Mouse (Mus musculus) heart, embryonic 14.5 days (tissue): ENCODE results near the gene Numbl. TPM values are rescaled to one million over a fixed set of nuclear protein-coding genes. Genes with fewer than 3 reads are reported as not detected.

Source experiments
- ATAC-seq: fragments of 200-750 bp; cut with Nextera tagmentation; 2 replicates; pipeline ENCODE4 v1.8.0; 2017; ENCODE audit warnings: low read depth, moderate TSS enrichment; ENCODE audit not compliant: insufficient number of reproducible peaks, insufficient read depth, low FRiP score
- H3K27ac ChIP-seq, 2 experiments: fragments of 200-500 bp in 1 of 2; fragments of 300-500 bp in 1 of 2; sonication (generic) in 1 of 2; replicated peaks in 1 of 2; 2 replicates each; pipeline ENCODE4 v1.5.1; 2012 to 2014; ENCODE audit warnings: low read depth in 2 of 2, low read length in 2 of 2, control low read depth in 1 of 2, mild to moderate bottlenecking in 1 of 2, mixed read lengths in 1 of 2; ENCODE audit not compliant: control insufficient read depth in 1 of 2, insufficient read depth in 1 of 2
- H3K27me3 ChIP-seq: fragments of 300-500 bp; sonication (generic); 2 replicates; pipeline ENCODE4 v1.6.1; 2014; ENCODE audit warnings: mild to moderate bottlenecking, low read length, control low read depth; ENCODE audit not compliant: control insufficient read depth, insufficient read depth
- H3K36me3 ChIP-seq: fragments of 300-500 bp; sonication (generic); 2 replicates; pipeline ENCODE4 v1.6.1; 2014; ENCODE audit warnings: mild to moderate bottlenecking, control low read depth, low read length, mixed read lengths; ENCODE audit not compliant: control insufficient read depth, insufficient read depth
- H3K4me1 ChIP-seq, 2 experiments: fragments of 200-500 bp in 1 of 2; fragments of 300-500 bp in 1 of 2; sonication (generic) in 1 of 2; 2 replicates each; pipeline ENCODE4 v1.6.1; 2012 to 2014; ENCODE audit warnings: low read length in 2 of 2, control low read depth in 1 of 2, mixed read lengths in 1 of 2; ENCODE audit not compliant: control insufficient read depth in 2 of 2, insufficient read depth in 2 of 2
- H3K4me2 ChIP-seq: fragments of 300-500 bp; sonication (generic); 2 replicates; pipeline ENCODE4 v1.6.1; 2014; ENCODE audit warnings: mild to moderate bottlenecking, low read length
- H3K4me3 ChIP-seq, 2 experiments: fragments of 200-500 bp in 1 of 2; fragments of 300-500 bp in 1 of 2; sonication (generic) in 1 of 2; 2 replicates each; pipeline ENCODE4 v1.5.1; 2012 to 2014; ENCODE audit warnings: low read length in 2 of 2, mild to moderate bottlenecking in 2 of 2, control low read depth in 1 of 2, low read depth in 1 of 2, moderate library complexity in 1 of 2; ENCODE audit not compliant: control insufficient read depth in 1 of 2, insufficient read depth in 1 of 2
- H3K9ac ChIP-seq: fragments of 300-500 bp; sonication (generic); 2 replicates; pipeline ENCODE4 v1.6.1; 2014; ENCODE audit warnings: mild to moderate bottlenecking, low read length
- H3K9me3 ChIP-seq: fragments of 300-500 bp; sonication (generic); 2 replicates; pipeline ENCODE4 v1.6.1; 2016; ENCODE audit warnings: low read length, control low read depth; ENCODE audit not compliant: control insufficient read depth
- WGBS: fragments of 180-500 bp; shearing (Covaris S2); extraction: QIAGEN DNeasy Blood & Tissue Kit; methylation state at CpG from one replicate; pipeline ENCODE4 v1.1.7; 2014; 5-methylcytosine and 5-hydroxymethylcytosine counted together
- polyA plus RNA-seq: library from polyadenylated mRNA; unstranded; fragments of >200 nt; fragmentation: Nextera tagmentation; extraction: Ambion mirVana; gene quantifications from 2 replicates; pipeline ENCODE4 v1.2.1, GENCODE M21; 2014

Gene Numbl
- polyA plus RNA-seq, 1 experiment from 2014 or later: 5.4 TPM

DNA sequence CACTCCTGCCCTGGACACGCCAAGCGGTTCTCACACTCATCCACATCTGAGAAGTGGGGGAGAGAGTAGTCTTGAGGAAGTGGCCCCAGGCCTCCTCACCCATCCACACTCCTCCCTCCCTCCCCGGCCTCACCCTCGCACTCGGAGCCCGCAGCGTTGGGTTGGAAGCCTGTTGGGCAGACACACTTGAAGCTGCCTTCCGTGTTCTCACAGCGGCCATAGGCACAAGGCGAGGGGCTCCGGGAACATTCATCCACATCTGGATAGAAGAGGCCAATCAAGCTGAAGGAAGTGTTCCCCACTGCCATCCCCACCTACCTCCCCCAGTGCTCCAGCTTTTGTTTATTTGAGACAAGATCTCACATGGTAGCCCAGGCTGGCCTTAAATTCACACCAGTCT is 65.9 kb downstream of the Numbl start:
- no peak overlapping the region for H3K4me3 ChIP-seq
- ATAC-seq: no peak
- 92% methylated on average over 11 of the region's 11 CpGs for WGBS

GRCm38 (mm10) chr7:27324928-27325327 is 66.7 kb downstream of the Numbl start:
- Histone ChIP-seq H3K27ac (no peak overlapping the region), H3K9ac (no peak overlapping the region), H3K4me1 (peaks cover 3 to 16% of the 10 kb centered on the region in 2 experiments; a peak in 3 of 4 replicates), H3K27me3 (peaks cover 66% of the 10 kb centered on the region), H3K4me2 (no peak overlapping the region), H3K9me3 (no peaks in the 10 kb centered on the region), H3K36me3 (peaks cover 41% of the 10 kb centered on the region), H3K4me3 (no peak overlapping the region)
- ATAC-seq: no peak
- WGBS: 46% methylated on average over 18 of the region's 20 CpGs

More for the DNA sequence above, 65.9 kb downstream of the Numbl start:
- no peak overlapping the region for H3K9ac ChIP-seq
- peaks cover 41% of the 10 kb centered on the region for H3K36me3 ChIP-seq
- H3K27ac ChIP-seq: no peak overlapping the region
- peaks cover 59% of the 10 kb centered on the region for H3K27me3 ChIP-seq
- H3K4me2 ChIP-seq: no peak overlapping the region
- H3K4me1 ChIP-seq: peaks cover 0 to 9% of the 10 kb centered on the region in 2 experiments; a peak in 3 of 4 replicates
- H3K9me3 ChIP-seq: no peaks in the 10 kb centered on the region

DNA sequence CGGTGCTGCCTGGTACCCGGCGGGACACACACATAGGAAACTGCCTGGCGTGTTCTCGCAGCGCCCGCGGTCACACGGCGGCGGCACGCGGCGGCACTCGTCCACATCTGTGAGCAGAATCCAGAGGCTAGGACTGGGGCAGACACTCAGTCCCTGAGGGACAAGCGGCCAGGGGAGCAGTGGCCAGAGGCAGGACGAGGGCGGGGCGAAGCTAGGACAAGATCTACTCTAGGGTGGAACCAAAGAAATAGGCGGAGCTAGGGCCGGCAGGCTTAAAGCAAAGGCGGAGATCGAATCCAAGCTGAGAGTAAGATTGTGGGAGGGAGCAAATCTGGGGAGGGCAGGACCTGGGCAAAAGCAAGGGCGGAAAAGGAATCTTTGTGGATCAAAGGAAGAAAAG is 67.5 kb downstream of the Numbl start:
- peaks cover 5 to 23% of the 10 kb centered on the region in 2 experiments; a peak in 3 of 4 replicates for H3K4me1 ChIP-seq
- H3K27ac ChIP-seq: no peak overlapping the region
- H3K4me2 ChIP-seq: peak overlapping the region; percentile 48
- H3K36me3 ChIP-seq: peaks cover 41% of the 10 kb centered on the region
- no peaks in the 10 kb centered on the region for H3K9me3 ChIP-seq
- H3K4me3 ChIP-seq: peak overlapping the region; percentile 15 to 20; a peak in 3 of 4 replicates
- no peak for ATAC-seq
- peaks cover 74% of the 10 kb centered on the region for H3K27me3 ChIP-seq
- H3K9ac ChIP-seq: 0 out of 2 replicates have a peak overlapping the region, but pooled peaks have one; percentile 10
- 6% methylated on average over 24 of the region's 24 CpGs for WGBS

- H3K4me1 ChIP-seq: peaks cover 5 to 28% of the 10 kb centered on the region in 2 experiments; a peak in 3 of 4 replicates
- no peak overlapping the region for H3K9ac ChIP-seq
- peak overlapping the region in 1 of 2 experiments; percentile 20; a peak in 1 of 4 replicates for H3K4me3 ChIP-seq
- no peak overlapping the region for H3K27ac ChIP-seq
- ATAC-seq: no peak
- WGBS: 41% methylated on average over 34 of the region's 34 CpGs
- H3K9me3 ChIP-seq: no peaks in the 10 kb centered on the region
- peaks cover 79% of the 10 kb centered on the region for H3K27me3 ChIP-seq
- H3K4me2 ChIP-seq: peak overlapping the region; percentile 48
- H3K36me3 ChIP-seq: peaks cover 41% of the 10 kb centered on the region
These were observed 68.1 kb downstream of the Numbl start for GRCm38 (mm10) chr7:27326101-27326880.

GRCm38 (mm10) chr7:27327500-27327899 is 69.3 kb downstream of the Numbl start:
- H3K36me3 ChIP-seq: peaks cover 39% of the 10 kb centered on the region
- WGBS: 89% methylated on average over 8 of the region's 8 CpGs
- no peak overlapping the region for H3K4me2 ChIP-seq
- H3K9me3 ChIP-seq: no peaks in the 10 kb centered on the region
- H3K4me1 ChIP-seq: peaks cover 7 to 36% of the 10 kb centered on the region in 2 experiments; a peak in 3 of 4 replicates
- H3K27me3 ChIP-seq: peaks cover 90% of the 10 kb centered on the region
- H3K4me3 ChIP-seq: no peak overlapping the region
- no peak overlapping the region for H3K9ac ChIP-seq
- no peak overlapping the region for H3K27ac ChIP-seq
- no peak for ATAC-seq

- no peak overlapping the region for H3K27ac ChIP-seq
- peaks cover 33% of the 10 kb centered on the region; the same call in 1 of the 2 replicates for H3K36me3 ChIP-seq
- no peak for ATAC-seq
- peaks cover 90% of the 10 kb centered on the region for H3K27me3 ChIP-seq
- H3K9me3 ChIP-seq: no peaks in the 10 kb centered on the region
- peaks cover 7 to 37% of the 10 kb centered on the region in 2 experiments; a peak in 3 of 4 replicates for H3K4me1 ChIP-seq
- WGBS: 85% methylated on average over 11 of the region's 11 CpGs
- no peak overlapping the region for H3K9ac ChIP-seq
- H3K4me3 ChIP-seq: no peak overlapping the region
- H3K4me2 ChIP-seq: no peak overlapping the region
These were observed 69.9 kb downstream of the Numbl start for GRCm38 (mm10) chr7:27328161-27328560.

- Histone ChIP-seq H3K36me3 (peaks cover 28% of the 10 kb centered on the region; the same call in 1 of the 2 replicates), H3K4me1 (peaks cover 7 to 38% of the 10 kb centered on the region in 2 experiments; a peak in 3 of 4 replicates), H3K9me3 (no peaks in the 10 kb centered on the region), H3K9ac (no peak overlapping the region), H3K4me2 (no peak overlapping the region), H3K4me3 (no peak overlapping the region), H3K27ac (no peak overlapping the region), H3K27me3 (peaks cover 90% of the 10 kb centered on the region)
- 36% methylated on average over 16 of the region's 16 CpGs for WGBS
- ATAC-seq: no peak
These were observed 70.4 kb downstream of the Numbl start for GRCm38 (mm10) chr7:27328648-27329047.
